Mouse (Mus musculus) hindbrain, postnatal 0 days (tissue): Measurements from ENCODE around the gene Olfr1018. TPM values are rescaled to one million over a fixed set of nuclear protein-coding genes. Genes with fewer than 3 reads are reported as not detected.

Experiments
- ATAC-seq: fragments of 200-750 bp; cut with Nextera tagmentation; 2 replicates; pipeline ENCODE4 v1.8.0; 2017; ENCODE audit warnings: mild to moderate bottlenecking, moderate TSS enrichment, moderate library complexity
- DNase-seq: peaks from one replicate; pipeline ENCODE4 v3.0.0-alpha.2; 2015; ENCODE audit warnings: low spot score
- H3K27ac ChIP-seq: fragments of 300-500 bp; sonication (generic); 2 replicates; pipeline ENCODE4 v1.5.1; 2014; ENCODE audit warnings: mild to moderate bottlenecking
- H3K27me3 ChIP-seq: fragments of 300-500 bp; sonication (generic); 2 replicates; pipeline ENCODE4 v1.6.1; 2014; ENCODE audit warnings: low read length, mixed read lengths; ENCODE audit not compliant: insufficient read depth
- H3K36me3 ChIP-seq: fragments of 300-500 bp; sonication (generic); 2 replicates; pipeline ENCODE4 v1.6.1; 2014; ENCODE audit warnings: low read length, mixed read lengths; ENCODE audit not compliant: insufficient read depth
- H3K4me1 ChIP-seq: fragments of 300-500 bp; sonication (generic); 2 replicates; pipeline ENCODE4 v1.6.1; 2014; ENCODE audit warnings: antibody characterized with exemption, low read length, mixed read lengths; ENCODE audit not compliant: insufficient read depth
- H3K4me2 ChIP-seq: fragments of 300-500 bp; sonication (generic); 2 replicates; pipeline ENCODE4 v1.6.1; 2014; ENCODE audit warnings: low read depth, mild to moderate bottlenecking, low read length, moderate library complexity, mixed read lengths
- H3K4me3 ChIP-seq: fragments of 300-500 bp; sonication (generic); 2 replicates; pipeline ENCODE4 v1.5.1; 2014; ENCODE audit warnings: low read length
- H3K9ac ChIP-seq: fragments of 300-500 bp; sonication (generic); replicated peaks from 2 replicates; pipeline ENCODE4 v1.6.1; 2014; ENCODE audit warnings: mild to moderate bottlenecking, low read length, moderate library complexity, mixed read lengths
- H3K9me3 ChIP-seq: fragments of 300-500 bp; sonication (generic); 2 replicates; pipeline ENCODE4 v1.6.1; 2016; ENCODE audit warnings: low read length, mixed read lengths
- CTCF ChIP-seq: IDR thresholded peaks from 2 replicates; pipeline ENCODE4 v1.5.1; 2016; ENCODE audit warnings: antibody characterized with exemption, control low read depth, low read depth
- WGBS: fragments of 180-500 bp; shearing (Covaris S2); extraction: QIAGEN DNeasy Blood & Tissue Kit; methylation state at CpG from one replicate; pipeline ENCODE4 v1.1.7; 2014; 5-methylcytosine and 5-hydroxymethylcytosine counted together
- polyA plus RNA-seq: library from polyadenylated mRNA; unstranded; fragments of >200 nt; fragmentation: Nextera tagmentation; extraction: Ambion mirVana; gene quantifications from 2 replicates; pipeline ENCODE4 v1.2.1, GENCODE M21; 2015
- total RNA-seq: library from RNA; depleted of rRNA; stranded (reverse); fragments of >200 nt; gene quantifications from 2 replicates; pipeline ENCODE4 v1.2.3, GENCODE M21; 2014; rRNA removed

Olfr1018 gene
- total and polyA plus RNA-seq, 2 experiments from 2014 or later, result not detected

- H3K9ac ChIP-seq, result no peak within 1 kb of the TSS
- H3K36me3 ChIP-seq, result no peaks in the 10 kb centered on the region
- WGBS, result 86% methylated on average over 1 of the region's 1 CpGs
- H3K9me3 ChIP-seq, result no peaks in the 10 kb centered on the region
- no peaks in the 10 kb centered on the region for H3K4me1 ChIP-seq
- no peaks in the 10 kb centered on the region for H3K27me3 ChIP-seq
- no peak for DNase-seq
- no peak within 1 kb of the TSS for H3K27ac ChIP-seq
- TF ChIP-seq CTCF, result no peak
- no peak for ATAC-seq
- no peak within 1 kb of the TSS for H3K4me3 ChIP-seq
- H3K4me2 ChIP-seq, result no peak within 1 kb of the TSS
Measured at GRCm38 (mm10) chr2:85846730-85847129, 28.5 kb downstream of the Olfr1018 start, which contains the start of gene Olfr1020. Gene Olfr1020, plus strand, starts transcription at chr2:85847030.

GRCm38 (mm10) chr2:85868294-85868693, 50.0 kb downstream of the Olfr1018 start, which contains the start of gene Olfr1022:
Gene Olfr1022, plus strand, starts transcription at chr2:85868594.
- Histone ChIP-seq H3K4me3 (no peak within 1 kb of the TSS), H3K27me3 (no peaks in the 10 kb centered on the region), H3K4me2 (no peak within 1 kb of the TSS), H3K9ac (no peak within 1 kb of the TSS), H3K36me3 (no peaks in the 10 kb centered on the region), H3K4me1 (no peaks in the 10 kb centered on the region), H3K9me3 (no peaks in the 10 kb centered on the region), H3K27ac (no peak within 1 kb of the TSS)
- DNase-seq (no peak), ATAC-seq (no peak)
- TF ChIP-seq CTCF, result no peak
- WGBS, result 53% methylated on average over 2 of the region's 2 CpGs

Other genes with a start within 250 kb of the Olfr1018 start
- gene Olfr996, start 239.3 kb upstream of the Olfr1018 start, total RNA-seq, result not detected in 2 replicates
- gene Olfr996, start 239.3 kb upstream of the Olfr1018 start, polyA plus RNA-seq, result not detected in 2 replicates
- gene Olfr998, start 229.5 kb upstream of the Olfr1018 start, total RNA-seq, result not detected in 2 replicates
- not detected in 2 replicates for gene Olfr998, start 229.5 kb upstream of the Olfr1018 start, polyA plus RNA-seq
- gene Olfr1000, start 206.6 kb upstream of the Olfr1018 start, total RNA-seq, result not detected in 2 replicates
- not detected in 2 replicates for gene Olfr1000, start 206.6 kb upstream of the Olfr1018 start, polyA plus RNA-seq
- gene Olfr1002, start 167.8 kb upstream of the Olfr1018 start, total RNA-seq, result not detected in 2 replicates
- not detected in 2 replicates for gene Olfr1002, start 167.8 kb upstream of the Olfr1018 start, polyA plus RNA-seq
- not detected in 2 replicates for gene Olfr154, start 154.0 kb upstream of the Olfr1018 start, total RNA-seq
- not detected in 2 replicates for gene Olfr154, start 154.0 kb upstream of the Olfr1018 start, polyA plus RNA-seq
- gene Olfr1006, start 139.7 kb upstream of the Olfr1018 start, total RNA-seq, result not detected in 2 replicates
- not detected in 2 replicates for gene Olfr1006, start 139.7 kb upstream of the Olfr1018 start, polyA plus RNA-seq
- gene Olfr1008, start 129.0 kb upstream of the Olfr1018 start, total RNA-seq, result not detected in 2 replicates
- gene Olfr1008, start 129.0 kb upstream of the Olfr1018 start, polyA plus RNA-seq, result not detected in 2 replicates
- gene Olfr1009, start 103.1 kb upstream of the Olfr1018 start, total RNA-seq, result not detected in 2 replicates
- gene Olfr1009, start 103.1 kb upstream of the Olfr1018 start, polyA plus RNA-seq, result not detected in 2 replicates
- gene Olfr1012, start 55.7 kb upstream of the Olfr1018 start, total RNA-seq, result not detected in 2 replicates
- gene Olfr1012, start 55.7 kb upstream of the Olfr1018 start, polyA plus RNA-seq, result not detected in 2 replicates
- not detected in 2 replicates for gene Olfr1013, start 51.4 kb upstream of the Olfr1018 start, total RNA-seq
- gene Olfr1013, start 51.4 kb upstream of the Olfr1018 start, polyA plus RNA-seq, result not detected in 2 replicates
- not detected in 2 replicates for gene Olfr1014, start 45.8 kb upstream of the Olfr1018 start, total RNA-seq
- not detected in 2 replicates for gene Olfr1014, start 45.8 kb upstream of the Olfr1018 start, polyA plus RNA-seq
- not detected in 2 replicates for gene Olfr1015, start 36.5 kb upstream of the Olfr1018 start, total RNA-seq
- not detected in 2 replicates for gene Olfr1015, start 36.5 kb upstream of the Olfr1018 start, polyA plus RNA-seq
- gene Olfr1016, start 15.9 kb upstream of the Olfr1018 start, total RNA-seq, result not detected in 2 replicates
- gene Olfr1016, start 15.9 kb upstream of the Olfr1018 start, polyA plus RNA-seq, result not detected in 2 replicates
- not detected in 2 replicates for gene Olfr1019, start 27.0 kb downstream of the Olfr1018 start, total RNA-seq
- not detected in 2 replicates for gene Olfr1019, start 27.0 kb downstream of the Olfr1018 start, polyA plus RNA-seq
- gene Olfr1020, start 28.6 kb downstream of the Olfr1018 start, total RNA-seq, result not detected in 2 replicates
- not detected in 2 replicates for gene Olfr1020, start 28.6 kb downstream of the Olfr1018 start, polyA plus RNA-seq
- gene Olfr1022, start 50.1 kb downstream of the Olfr1018 start, total RNA-seq, result not detected in 2 replicates
- not detected in 2 replicates for gene Olfr1022, start 50.1 kb downstream of the Olfr1018 start, polyA plus RNA-seq
- gene Olfr1023, start 67.2 kb downstream of the Olfr1018 start, total RNA-seq, result not detected in 2 replicates
- not detected in 2 replicates for gene Olfr1023, start 67.2 kb downstream of the Olfr1018 start, polyA plus RNA-seq
- gene Olfr1024, start 86.6 kb downstream of the Olfr1018 start, total RNA-seq, result not detected in 2 replicates
- gene Olfr1024, start 86.6 kb downstream of the Olfr1018 start, polyA plus RNA-seq, result not detected in 2 replicates
- not detected in 2 replicates for gene Olfr1025-ps1, start 96.7 kb downstream of the Olfr1018 start, total RNA-seq
- gene Olfr1025-ps1, start 96.7 kb downstream of the Olfr1018 start, polyA plus RNA-seq, result not detected in 2 replicates
- not detected in 2 replicates for gene Olfr1026, start 103.1 kb downstream of the Olfr1018 start, total RNA-seq
- not detected in 2 replicates for gene Olfr1026, start 103.1 kb downstream of the Olfr1018 start, polyA plus RNA-seq
- gene Olfr1028, start 132.0 kb downstream of the Olfr1018 start, total RNA-seq, result not detected in 2 replicates
- not detected in 2 replicates for gene Olfr1028, start 132.0 kb downstream of the Olfr1018 start, polyA plus RNA-seq
- not detected in 2 replicates for gene Olfr1029, start 155.4 kb downstream of the Olfr1018 start, total RNA-seq
- not detected in 2 replicates for gene Olfr1029, start 155.4 kb downstream of the Olfr1018 start, polyA plus RNA-seq
- gene Olfr1030, start 160.8 kb downstream of the Olfr1018 start, total RNA-seq, result not detected in 2 replicates
- not detected in 2 replicates for gene Olfr1030, start 160.8 kb downstream of the Olfr1018 start, polyA plus RNA-seq
- gene Olfr1031, start 171.8 kb downstream of the Olfr1018 start, total RNA-seq, result not detected in 2 replicates
- not detected in 2 replicates for gene Olfr1031, start 171.8 kb downstream of the Olfr1018 start, polyA plus RNA-seq
- gene Olfr1032, start 187.1 kb downstream of the Olfr1018 start, total RNA-seq, result not detected in 2 replicates
- not detected in 2 replicates for gene Olfr1032, start 187.1 kb downstream of the Olfr1018 start, polyA plus RNA-seq
- 0.21 and 1.1 TPM in 2 replicates for gene Olfr1033, start 202.2 kb downstream of the Olfr1018 start, total RNA-seq
- 0.29 and 1.6 TPM in 2 replicates for gene Olfr1033, start 202.2 kb downstream of the Olfr1018 start, polyA plus RNA-seq
- 0.05 TPM in 1 of 2 replicates, not detected in the other for gene Olfr1034, start 227.4 kb downstream of the Olfr1018 start, total RNA-seq
- 0.04 TPM in 1 of 2 replicates, not detected in the other for gene Olfr1034, start 227.4 kb downstream of the Olfr1018 start, polyA plus RNA-seq